Mouse (Mus musculus): Measurements from ENCODE around the gene Kctd11. TPM values are rescaled to one million over a fixed set of nuclear protein-coding genes. Genes with fewer than 3 reads are reported as not detected.

Kctd11 gene
- 4.1 and 5.2 TPM in 2 replicates for polyA plus RNA-seq (2015; fragmentation: Nextera tagmentation; extraction: Ambion mirVana)

GRCm38 (mm10) chr11:69880853-69881603 is at the start of gene Kctd11:
Kctd11 (minus strand) TSS chr11:69881406.

GRCm38 (mm10) chr11:69921114-69922011 is 40.2 kb upstream of the Kctd11 start, which contains the start of gene Eif5a:
Eif5a (minus strand) TSS chr11:69921958.

GRCm38 (mm10) chr11:69913554-69914371 is 32.6 kb upstream of the Kctd11 start, which contains the start of gene Gps2:
Gps2 (plus strand) TSS chr11:69913888.

GRCm38 (mm10) chr11:69900471-69901405 is 19.5 kb upstream of the Kctd11 start, which contains the start of the genes 2810408A11Rik and Neurl4:
2810408A11Rik (minus strand) TSS chr11:69900987.
Neurl4 (plus strand) TSS chr11:69901072.

GRCm38 (mm10) chr11:69895291-69895690 is 14.1 kb upstream of the Kctd11 start, which contains the start of gene Acap1:
Acap1 (minus strand) TSS chr11:69895539.

GRCm38 (mm10) chr11:69877878-69878277 is 3.3 kb downstream of the Kctd11 start, which contains the start of gene Tmem95:
Tmem95 (minus strand) TSS chr11:69878018.

GRCm38 (mm10) chr11:69858113-69858998 is 22.9 kb downstream of the Kctd11 start, which contains the start of gene Tnk1:
Tnk1 (minus strand) TSS chr11:69858730.

GRCm38 (mm10) chr11:69846198-69846680 is 35.0 kb downstream of the Kctd11 start, which contains the start of gene Plscr3:
Plscr3 (plus strand) TSS chr11:69846376.

GRCm38 (mm10) chr11:69837952-69838713 is 43.1 kb downstream of the Kctd11 start, which contains the start of gene Tmem256:
Tmem256 (plus strand) TSS chr11:69838514.

GRCm38 (mm10) chr11:69837604-69837951 is 43.6 kb downstream of the Kctd11 start, which contains the start of gene Nlgn2:
Nlgn2 (minus strand) TSS chr11:69837784.

Small RNA genes lying within 50 kb of the gene (microRNA-seq; reads per million reads assigned to microRNA genes)
- gene Mir6924 (ENCODE audit: borderline replicate concordance, insufficient number of aligned reads) = not detected

Other genes starting within 250 kb of the Kctd11 start
- gene Fxr2, start 248.4 kb downstream of the Kctd11 start, polyA plus RNA-seq (2015; fragmentation: Nextera tagmentation; extraction: Ambion mirVana) = 17.0 and 23.2 TPM in 2 replicates
- not detected in 2 replicates for gene Sox15, start 226.1 kb downstream of the Kctd11 start, polyA plus RNA-seq (2015; fragmentation: Nextera tagmentation; extraction: Ambion mirVana)
- 75.5 and 97.1 TPM in 2 replicates for gene Mpdu1, start 218.8 kb downstream of the Kctd11 start, polyA plus RNA-seq (2015; fragmentation: Nextera tagmentation; extraction: Ambion mirVana)
- gene Cd68, start 215.3 kb downstream of the Kctd11 start, polyA plus RNA-seq (2015; fragmentation: Nextera tagmentation; extraction: Ambion mirVana) = 34.5 TPM in 2 replicates
- gene Eif4a1, start 209.0 kb downstream of the Kctd11 start, polyA plus RNA-seq (2015; fragmentation: Nextera tagmentation; extraction: Ambion mirVana) = 393 and 466 TPM in 2 replicates
- gene Senp3, start 199.3 kb downstream of the Kctd11 start, polyA plus RNA-seq (2015; fragmentation: Nextera tagmentation; extraction: Ambion mirVana) = 46.6 and 53.5 TPM in 2 replicates
- 0.80 TPM in 2 replicates for gene Tnfsf13, start 195.6 kb downstream of the Kctd11 start, polyA plus RNA-seq (2015; fragmentation: Nextera tagmentation; extraction: Ambion mirVana)
- 17.7 and 26.1 TPM in 2 replicates for gene Tnfsf12, start 185.6 kb downstream of the Kctd11 start, polyA plus RNA-seq (2015; fragmentation: Nextera tagmentation; extraction: Ambion mirVana)
- 9.2 and 12.7 TPM in 2 replicates for gene Tnfsfm13, start 185.3 kb downstream of the Kctd11 start, polyA plus RNA-seq (2015; fragmentation: Nextera tagmentation; extraction: Ambion mirVana)
- 18.7 and 21.8 TPM in 2 replicates for gene Polr2a, start 122.8 kb downstream of the Kctd11 start, polyA plus RNA-seq (2015; fragmentation: Nextera tagmentation; extraction: Ambion mirVana)
- gene Slc35g3, start 119.4 kb downstream of the Kctd11 start, polyA plus RNA-seq (2015; fragmentation: Nextera tagmentation; extraction: Ambion mirVana) = 0.22 TPM in 1 of 2 replicates, not detected in the other
- 3.7 and 4.4 TPM in 2 replicates for gene Zbtb4, start 115.5 kb downstream of the Kctd11 start, polyA plus RNA-seq (2015; fragmentation: Nextera tagmentation; extraction: Ambion mirVana)
- gene Chrnb1, start 85.5 kb downstream of the Kctd11 start, polyA plus RNA-seq (2015; fragmentation: Nextera tagmentation; extraction: Ambion mirVana) = 1.9 and 2.8 TPM in 2 replicates
- 0.91 and 0.92 TPM in 2 replicates for gene Fgf11, start 79.5 kb downstream of the Kctd11 start, polyA plus RNA-seq (2015; fragmentation: Nextera tagmentation; extraction: Ambion mirVana)
- gene Tmem102, start 75.8 kb downstream of the Kctd11 start, polyA plus RNA-seq (2015; fragmentation: Nextera tagmentation; extraction: Ambion mirVana) = 1.4 and 1.8 TPM in 2 replicates
- gene Gm39566, start 66.1 kb downstream of the Kctd11 start, polyA plus RNA-seq (2015; fragmentation: Nextera tagmentation; extraction: Ambion mirVana) = not detected in 2 replicates
- gene Spem2, start 62.9 kb downstream of the Kctd11 start, polyA plus RNA-seq (2015; fragmentation: Nextera tagmentation; extraction: Ambion mirVana) = not detected in 2 replicates
- not detected in 2 replicates for gene Spem1, start 59.2 kb downstream of the Kctd11 start, polyA plus RNA-seq (2015; fragmentation: Nextera tagmentation; extraction: Ambion mirVana)
- gene Nlgn2, start 43.6 kb downstream of the Kctd11 start, polyA plus RNA-seq (2015; fragmentation: Nextera tagmentation; extraction: Ambion mirVana) = 3.1 and 4.3 TPM in 2 replicates
- gene Tmem256, start 42.9 kb downstream of the Kctd11 start, polyA plus RNA-seq (2015; fragmentation: Nextera tagmentation; extraction: Ambion mirVana) = 479 and 845 TPM in 2 replicates
- 74.4 and 74.8 TPM in 2 replicates for gene Plscr3, start 35.0 kb downstream of the Kctd11 start, polyA plus RNA-seq (2015; fragmentation: Nextera tagmentation; extraction: Ambion mirVana)
- 0.19 and 0.47 TPM in 2 replicates for gene Tnk1, start 22.7 kb downstream of the Kctd11 start, polyA plus RNA-seq (2015; fragmentation: Nextera tagmentation; extraction: Ambion mirVana)
- not detected in 2 replicates for gene Tmem95, start 3.4 kb downstream of the Kctd11 start, polyA plus RNA-seq (2015; fragmentation: Nextera tagmentation; extraction: Ambion mirVana)
- 0.73 and 0.76 TPM in 2 replicates for gene Acap1, start 14.1 kb upstream of the Kctd11 start, polyA plus RNA-seq (2015; fragmentation: Nextera tagmentation; extraction: Ambion mirVana)
- 4.3 TPM in 2 replicates for gene 2810408A11Rik, start 19.6 kb upstream of the Kctd11 start, polyA plus RNA-seq (2015; fragmentation: Nextera tagmentation; extraction: Ambion mirVana)
- gene Neurl4, start 19.7 kb upstream of the Kctd11 start, polyA plus RNA-seq (2015; fragmentation: Nextera tagmentation; extraction: Ambion mirVana) = 3.7 and 4.1 TPM in 2 replicates
- gene Gps2, start 32.5 kb upstream of the Kctd11 start, polyA plus RNA-seq (2015; fragmentation: Nextera tagmentation; extraction: Ambion mirVana) = 48.8 and 63.0 TPM in 2 replicates
- gene Eif5a, start 40.6 kb upstream of the Kctd11 start, polyA plus RNA-seq (2015; fragmentation: Nextera tagmentation; extraction: Ambion mirVana) = 749 and 924 TPM in 2 replicates
- gene Ybx2, start 54.4 kb upstream of the Kctd11 start, polyA plus RNA-seq (2015; fragmentation: Nextera tagmentation; extraction: Ambion mirVana) = 0.27 and 0.40 TPM in 2 replicates
- 5.2 and 7.1 TPM in 2 replicates for gene Slc2a4, start 66.8 kb upstream of the Kctd11 start, polyA plus RNA-seq (2015; fragmentation: Nextera tagmentation; extraction: Ambion mirVana)
- gene Cldn7, start 83.4 kb upstream of the Kctd11 start, polyA plus RNA-seq (2015; fragmentation: Nextera tagmentation; extraction: Ambion mirVana) = 4.0 and 8.7 TPM in 2 replicates
- gene Ctdnep1, start 99.8 kb upstream of the Kctd11 start, polyA plus RNA-seq (2015; fragmentation: Nextera tagmentation; extraction: Ambion mirVana) = 17.2 and 21.6 TPM in 2 replicates
- 104 and 109 TPM in 2 replicates for gene Elp5, start 101.1 kb upstream of the Kctd11 start, polyA plus RNA-seq (2015; fragmentation: Nextera tagmentation; extraction: Ambion mirVana)
- 665 and 705 TPM in 2 replicates for gene Gabarap, start 109.7 kb upstream of the Kctd11 start, polyA plus RNA-seq (2015; fragmentation: Nextera tagmentation; extraction: Ambion mirVana)
- 39.5 and 47.3 TPM in 2 replicates for gene Phf23, start 114.4 kb upstream of the Kctd11 start, polyA plus RNA-seq (2015; fragmentation: Nextera tagmentation; extraction: Ambion mirVana)
- 14.5 and 17.4 TPM in 2 replicates for gene Dvl2, start 119.2 kb upstream of the Kctd11 start, polyA plus RNA-seq (2015; fragmentation: Nextera tagmentation; extraction: Ambion mirVana)
- 103 and 150 TPM in 2 replicates for gene Acadvl, start 134.0 kb upstream of the Kctd11 start, polyA plus RNA-seq (2015; fragmentation: Nextera tagmentation; extraction: Ambion mirVana)
- gene Dlg4, start 135.5 kb upstream of the Kctd11 start, polyA plus RNA-seq (2015; fragmentation: Nextera tagmentation; extraction: Ambion mirVana) = 5.0 and 5.4 TPM in 2 replicates
- 10.5 and 12.1 TPM in 2 replicates for gene Asgr1, start 172.7 kb upstream of the Kctd11 start, polyA plus RNA-seq (2015; fragmentation: Nextera tagmentation; extraction: Ambion mirVana)
- gene Asgr2, start 211.2 kb upstream of the Kctd11 start, polyA plus RNA-seq (2015; fragmentation: Nextera tagmentation; extraction: Ambion mirVana) = 1.3 TPM in 2 replicates
- gene Mgl2, start 248.9 kb upstream of the Kctd11 start, polyA plus RNA-seq (2015; fragmentation: Nextera tagmentation; extraction: Ambion mirVana) = 0.61 and 0.99 TPM in 2 replicates

Measured in adrenal gland, postnatal 0 days (tissue).